Mouse (Mus musculus) forelimb bud, embryonic 11.5 days (tissue): ENCODE data around the gene Cluh.

Experiments
- DNase-seq: peaks from one replicate; pipeline ENCODE4 v3.0.0-alpha.2; 2012; ENCODE audit warnings: low read depth, low spot score

The Cluh gene

GRCm38 (mm10) chr11:74672901-74673513, 23.7 kb downstream of the Cluh start:
- no peak for DNase-seq

DNA sequence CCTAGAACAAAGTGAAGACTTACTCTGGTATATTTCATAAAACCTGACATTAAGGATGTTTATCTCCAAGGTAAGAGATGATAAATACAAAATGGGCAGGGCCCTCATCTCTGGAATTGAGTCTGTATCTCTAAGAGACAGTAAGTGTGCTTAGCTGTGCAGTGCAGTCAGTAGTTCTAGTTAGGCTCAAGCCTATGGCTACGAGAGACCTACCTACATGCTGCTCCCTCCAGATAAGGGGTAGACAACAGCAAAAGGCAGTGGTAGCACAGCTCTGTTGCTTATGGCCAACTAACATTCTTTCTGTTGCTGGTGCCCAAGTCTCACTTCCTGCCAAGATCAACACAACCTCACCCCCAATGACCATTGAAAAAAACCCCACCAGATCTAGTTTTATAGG, 24.3 kb downstream of the Cluh start:
- DNase-seq, result no peak

- no peak for DNase-seq
Measured at GRCm38 (mm10) chr11:74674713-74675112, 25.4 kb downstream of the Cluh start.

GRCm38 (mm10) chr11:74675156-74675555, 25.9 kb downstream of the Cluh start:
- DNase-seq, result no peak

DNA sequence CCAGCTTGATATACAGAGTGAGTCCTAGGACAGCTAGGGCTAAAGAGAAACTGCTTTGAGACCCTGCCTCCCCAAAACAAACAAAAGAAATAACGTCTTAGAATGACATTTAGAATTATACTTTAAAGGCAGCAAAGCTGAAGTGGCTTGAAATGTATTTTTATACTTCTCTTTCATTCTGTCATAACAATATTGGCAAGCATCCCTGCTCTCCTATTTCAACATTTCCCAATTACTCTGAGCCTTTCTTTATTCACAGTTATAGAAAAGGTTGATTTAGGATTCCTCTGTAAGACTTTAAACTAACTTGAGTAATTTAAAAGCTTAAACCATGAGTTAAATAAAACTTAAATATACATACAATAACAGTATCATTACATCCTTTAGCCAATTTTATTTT, 42.9 kb downstream of the Cluh start:
- DNase-seq, result no peak

- no peak for DNase-seq
Measured at GRCm38 (mm10) chr11:74699505-74699904, 50.2 kb downstream of the Cluh start.

- no peak for DNase-seq
Measured at GRCm38 (mm10) chr11:74704068-74704467, 54.8 kb downstream of the Cluh start.

GRCm38 (mm10) chr11:74708781-74709180, 59.5 kb downstream of the Cluh start:
- DNase-seq, result no peak

- no peak for DNase-seq
Measured at GRCm38 (mm10) chr11:74710671-74711070, 61.4 kb downstream of the Cluh start.

DNA sequence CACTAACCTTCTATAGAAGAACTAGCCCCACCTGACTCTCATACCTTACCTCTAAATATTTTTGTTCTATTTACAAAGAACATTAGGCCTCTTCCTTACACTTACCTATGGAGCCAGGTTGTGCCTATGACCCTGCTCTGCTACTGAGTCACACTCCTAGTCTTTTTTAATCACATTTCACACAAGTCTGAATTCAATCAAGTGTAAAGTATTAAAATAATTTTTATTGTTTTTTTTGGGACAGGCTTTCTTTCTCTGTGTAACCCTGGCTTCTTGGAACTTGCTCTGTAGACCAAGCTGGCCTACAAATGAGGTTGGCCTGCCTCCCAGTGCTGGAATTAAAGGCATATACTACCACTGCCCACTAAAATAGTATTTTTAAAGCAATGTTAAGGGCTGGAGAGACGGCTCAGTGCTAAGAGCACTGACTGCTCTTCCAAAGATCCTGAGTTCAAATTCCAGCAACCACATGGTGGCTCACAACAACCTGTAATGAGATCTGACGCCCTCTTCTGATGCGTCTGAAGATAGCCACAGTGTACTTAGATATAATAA, 66.8 kb downstream of the Cluh start:
- DNase-seq, result no peak
